Mouse (Mus musculus): ENCODE results near the gene Sectm1a.
"Not testable (repeated sequence)": the region's sequence is repeated elsewhere in the genome, so short reads cannot be mapped to it uniquely, and the experiment has no call there.

The Sectm1a gene

DNA sequence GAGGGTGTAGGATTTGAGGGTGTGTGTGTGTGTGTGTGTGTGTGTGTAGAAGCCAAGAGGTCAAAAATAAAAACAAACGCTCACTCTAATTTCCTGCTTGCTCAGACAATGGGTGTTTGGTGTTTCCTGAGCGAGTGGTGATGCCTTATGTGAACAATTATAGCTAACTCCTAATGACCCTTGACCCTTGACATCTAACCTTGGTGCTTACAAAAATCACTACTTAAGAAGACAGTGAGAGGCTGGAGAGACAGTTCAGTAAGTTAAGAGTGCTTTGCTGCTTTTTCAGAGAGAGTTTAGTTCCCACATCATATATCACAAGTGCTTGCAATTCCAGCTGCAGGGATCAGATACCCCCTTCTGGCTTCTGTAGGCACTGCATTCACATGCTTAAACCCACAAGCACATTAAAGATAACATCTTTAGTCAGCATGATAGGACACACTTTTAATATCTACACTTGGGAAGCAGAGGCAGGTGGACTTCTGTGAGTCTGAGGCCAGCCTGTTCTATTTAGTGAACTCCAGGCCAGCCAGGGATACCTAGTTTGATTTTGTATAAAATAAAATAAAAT is 33.1 kb downstream of the Sectm1a start:
- DNase-seq: no peak

GRCm38 (mm10) chr11:121045286-121045685 is 35.7 kb downstream of the Sectm1a start:
- no peak for DNase-seq

DNA sequence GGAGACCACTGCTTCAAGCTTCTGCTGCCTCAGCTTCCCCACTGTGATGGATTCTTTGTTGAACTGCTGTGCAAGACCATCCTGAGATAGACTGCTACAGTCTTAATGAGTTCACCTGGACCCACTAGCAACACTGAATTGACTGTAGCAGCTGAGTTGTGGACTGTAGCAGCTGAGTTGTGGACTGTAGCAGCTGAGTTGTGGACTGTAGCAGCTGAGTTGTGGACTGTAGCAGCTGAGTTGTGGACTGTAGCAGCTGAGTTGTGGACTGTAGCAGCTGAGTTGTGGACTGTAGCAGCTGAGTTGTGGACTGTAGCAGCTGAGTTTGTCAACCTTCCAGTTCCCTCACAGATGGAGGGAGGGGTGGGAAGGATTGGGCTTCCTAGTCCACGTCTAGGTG is 38.0 kb downstream of the Sectm1a start:
- not testable (repeated sequence) for DNase-seq

DNA sequence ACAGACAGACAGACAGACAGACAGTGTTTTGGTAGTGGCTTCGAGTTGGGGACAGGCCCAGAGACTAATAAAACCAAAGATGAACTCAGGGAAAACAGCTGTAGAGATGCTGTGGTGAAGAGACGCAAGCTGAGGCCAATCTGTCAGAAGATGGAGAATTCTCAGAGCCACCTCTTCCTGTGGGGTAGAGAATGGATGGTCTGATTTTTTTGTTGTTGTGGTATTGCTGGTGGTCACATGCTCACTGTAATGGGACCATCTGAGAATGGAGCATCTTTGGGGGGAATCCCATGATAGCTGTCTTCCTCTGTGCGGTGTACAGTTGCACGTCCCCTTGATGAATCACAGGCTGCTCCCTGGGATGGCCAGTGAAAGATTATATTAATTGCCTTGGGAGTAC is 38.5 kb downstream of the Sectm1a start:
- DNase-seq: no peak

- DNase-seq: no peak
These were observed 39.4 kb downstream of the Sectm1a start for GRCm38 (mm10) chr11:121041636-121042035.

DNA sequence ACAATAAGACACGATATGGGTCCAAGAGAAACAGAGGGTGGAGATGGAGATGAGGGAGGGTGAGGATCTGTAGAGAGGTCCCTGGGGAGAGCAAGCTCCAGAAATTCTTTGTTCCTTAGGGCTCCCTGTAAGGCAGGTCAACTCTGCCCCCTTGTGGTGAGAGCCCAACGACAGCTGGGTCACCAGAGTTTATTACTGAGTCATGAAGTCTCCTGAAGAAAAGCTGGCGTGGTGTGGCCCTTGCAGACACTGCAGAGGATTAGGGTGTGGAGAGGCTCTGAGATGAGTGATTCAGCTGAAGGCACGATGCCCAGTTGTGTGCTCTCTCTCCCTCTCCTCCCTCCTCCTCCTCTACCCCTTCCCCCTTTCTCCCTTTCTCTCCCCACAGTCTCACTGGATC is 39.8 kb downstream of the Sectm1a start:
- peak; percentile 79 to 88 for DNase-seq

DNA sequence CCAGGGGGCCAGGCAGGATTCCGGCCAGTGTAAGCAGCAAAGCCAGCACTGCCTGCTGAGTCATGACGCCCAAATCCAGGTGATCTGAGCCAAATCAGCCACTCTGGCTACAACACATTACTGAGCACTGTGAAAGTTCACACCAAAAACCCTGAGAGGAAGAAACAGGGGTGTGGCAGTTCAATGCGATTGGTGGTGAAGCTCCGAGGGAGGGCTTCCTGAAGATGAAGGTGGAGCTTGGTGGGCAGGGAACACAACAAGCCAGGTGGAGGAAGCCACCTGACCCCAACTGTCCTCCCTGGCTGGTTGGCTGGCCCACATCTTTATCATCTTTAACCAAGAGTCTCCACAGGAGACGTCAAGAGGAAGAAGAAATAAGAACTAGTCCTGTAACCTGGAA is 41.7 kb downstream of the Sectm1a start, which contains the start of gene Cd7:
Gene Cd7, minus strand, starts transcription at position 117 of the 400 bp plus-strand sequence.
- DNase-seq: no peak

- no peak for DNase-seq
These were observed 42.4 kb downstream of the Sectm1a start for GRCm38 (mm10) chr11:121038366-121039240.

- DNase-seq: no peak
These were observed 47.9 kb downstream of the Sectm1a start for GRCm38 (mm10) chr11:121033118-121033517.

- DNase-seq: no peak
These were observed 53.8 kb downstream of the Sectm1a start for GRCm38 (mm10) chr11:121027259-121027658.

- no peak for DNase-seq
These were observed 56.9 kb downstream of the Sectm1a start for GRCm38 (mm10) chr11:121024163-121024562.

GRCm38 (mm10) chr11:121019501-121019900 is 61.5 kb downstream of the Sectm1a start:
- DNase-seq: no peak

DNA sequence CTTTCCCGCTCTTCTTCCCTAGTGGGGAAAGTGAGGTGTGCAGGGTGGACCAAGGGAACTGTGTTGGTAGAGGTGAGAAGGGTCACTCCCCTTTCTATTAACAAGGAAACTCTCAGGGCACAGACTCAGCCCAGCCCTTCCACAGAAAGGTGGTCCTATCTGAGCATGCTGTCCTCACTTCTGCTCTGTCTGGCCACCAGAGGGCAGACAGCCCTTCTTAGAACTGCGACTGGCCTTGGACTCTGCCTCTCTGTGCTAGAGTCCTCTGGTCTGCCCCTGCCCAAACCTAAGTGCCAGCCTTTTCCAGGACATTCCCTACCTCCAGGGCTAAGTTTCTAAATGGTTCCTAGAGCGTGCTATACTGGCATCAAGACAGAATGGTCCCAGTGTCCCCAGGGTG is 63.3 kb downstream of the Sectm1a start:
- DNase-seq: peak; percentile 76 to 85

Measured in cerebellum, postnatal 14 days (tissue).